Mouse (Mus musculus) retina, embryonic 14.5 days (tissue): ENCODE data around the gene Fry.

ENCODE experiments used
- DNase-seq: peaks from one replicate; pipeline ENCODE4 v3.0.0-alpha.2; 2015; ENCODE audit warnings: low spot score

Gene Fry

GRCm38 (mm10) chr5:150336451-150336850, 218.0 kb downstream of the Fry start:
- no peak for DNase-seq

GRCm38 (mm10) chr5:150337696-150338095, 219.3 kb downstream of the Fry start:
- no peak for DNase-seq

- no peak for DNase-seq
These were observed 222.5 kb downstream of the Fry start for GRCm38 (mm10) chr5:150340944-150341343.

GRCm38 (mm10) chr5:150342139-150342538, 223.7 kb downstream of the Fry start:
- DNase-seq, result no peak

GRCm38 (mm10) chr5:150345946-150346345, 227.5 kb downstream of the Fry start:
- DNase-seq, result no peak

GRCm38 (mm10) chr5:150346378-150346777, 227.9 kb downstream of the Fry start:
- DNase-seq, result no peak

GRCm38 (mm10) chr5:150347845-150348244, 229.4 kb downstream of the Fry start:
- no peak for DNase-seq

GRCm38 (mm10) chr5:150348302-150348701, 229.9 kb downstream of the Fry start:
- DNase-seq, result no peak

GRCm38 (mm10) chr5:150351191-150351590, 232.7 kb downstream of the Fry start:
- DNase-seq, result no peak

GRCm38 (mm10) chr5:150358671-150359070, 240.2 kb downstream of the Fry start:
- no peak for DNase-seq

GRCm38 (mm10) chr5:150362241-150362640, 243.8 kb downstream of the Fry start:
- DNase-seq, result no peak

- no peak for DNase-seq
These were observed 246.2 kb downstream of the Fry start for GRCm38 (mm10) chr5:150364621-150365020.

- no peak for DNase-seq
These were observed 248.6 kb downstream of the Fry start for GRCm38 (mm10) chr5:150367027-150367426.

- no peak for DNase-seq
These were observed 251.8 kb downstream of the Fry start for GRCm38 (mm10) chr5:150370291-150370690.

GRCm38 (mm10) chr5:150370895-150371294, 252.4 kb downstream of the Fry start:
- no peak for DNase-seq

- no peak for DNase-seq
These were observed 254.5 kb downstream of the Fry start for GRCm38 (mm10) chr5:150372956-150373355.

- DNase-seq, result no peak
These were observed 256.5 kb downstream of the Fry start for GRCm38 (mm10) chr5:150374778-150375559.

- DNase-seq, result no peak
These were observed 260.1 kb downstream of the Fry start for GRCm38 (mm10) chr5:150378586-150378985.

GRCm38 (mm10) chr5:150380767-150381166, 262.3 kb downstream of the Fry start:
- DNase-seq, result no peak

- DNase-seq, result no peak
These were observed 264.0 kb downstream of the Fry start for GRCm38 (mm10) chr5:150382411-150382810.

- no peak for DNase-seq
These were observed 266.1 kb downstream of the Fry start for GRCm38 (mm10) chr5:150384272-150385215.

GRCm38 (mm10) chr5:150385224-150385623, 266.8 kb downstream of the Fry start:
- no peak for DNase-seq

GRCm38 (mm10) chr5:150388623-150389022, 270.2 kb downstream of the Fry start:
- DNase-seq, result no peak
